Mouse (Mus musculus) T-helper 1 cell (primary cell): ENCODE results near the gene Tnk1.

Source experiments
- in situ Hi-C: fragments of 300-600 bp; cut with MboI, MseI; formaldehyde crosslinking; loops from one replicate; pipeline ENCODE4 v1.15.1; 2025; ENCODE audit warnings: high pct_unique_total_duplicates

Tnk1 gene

DNA sequence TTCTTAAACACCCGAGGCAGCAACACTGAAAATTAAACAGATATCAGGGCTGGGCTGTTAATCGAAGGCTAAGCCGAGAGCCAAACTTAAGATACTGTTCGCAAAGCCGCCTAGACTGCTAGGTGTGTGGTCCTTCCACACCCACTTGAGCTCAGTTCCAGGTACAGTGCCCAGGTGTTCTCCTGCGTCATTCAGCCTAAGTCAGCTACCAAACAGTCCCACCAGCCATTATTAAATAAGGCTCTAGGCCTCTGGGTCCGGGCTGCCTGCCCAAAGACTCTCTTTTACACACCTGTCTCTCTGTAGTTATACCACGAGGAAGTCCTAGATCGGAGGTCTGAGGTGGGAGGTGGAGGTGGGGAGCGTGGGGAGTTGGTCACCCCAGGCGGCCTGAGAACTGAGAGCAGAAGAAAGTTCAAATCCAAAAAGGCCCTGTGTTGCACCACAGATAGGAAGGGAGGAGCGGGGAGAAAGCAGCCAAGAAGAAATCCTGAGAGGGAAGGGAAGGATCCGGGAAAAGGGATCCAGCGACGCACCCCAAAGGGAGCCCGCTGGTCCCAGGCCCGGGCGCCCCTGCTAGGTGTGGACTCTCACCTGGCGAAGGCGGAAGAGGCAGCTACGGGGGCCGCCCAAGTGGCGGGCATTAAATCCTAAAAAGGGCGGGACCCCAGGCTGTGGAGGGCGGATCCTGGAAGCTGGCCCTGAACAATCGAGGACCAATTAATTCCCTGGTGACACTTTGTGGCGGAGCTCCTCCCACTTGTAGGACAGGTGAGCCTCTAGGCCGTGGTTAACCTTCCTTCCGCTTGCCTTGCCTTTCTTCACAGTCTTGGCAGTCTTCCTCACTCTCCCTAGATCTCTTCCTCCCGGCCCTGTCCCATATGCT lies at the start of gene Tnk1:
TSS of gene Tnk1 (minus strand) at position 618 of the 886 bp plus-strand sequence.
- in situ Hi-C loops = no loop called here

GRCm38 (mm10) chr11:69904311-69904710 lies 45.8 kb upstream of the Tnk1 start:
- in situ Hi-C loops = no loop called here

DNA sequence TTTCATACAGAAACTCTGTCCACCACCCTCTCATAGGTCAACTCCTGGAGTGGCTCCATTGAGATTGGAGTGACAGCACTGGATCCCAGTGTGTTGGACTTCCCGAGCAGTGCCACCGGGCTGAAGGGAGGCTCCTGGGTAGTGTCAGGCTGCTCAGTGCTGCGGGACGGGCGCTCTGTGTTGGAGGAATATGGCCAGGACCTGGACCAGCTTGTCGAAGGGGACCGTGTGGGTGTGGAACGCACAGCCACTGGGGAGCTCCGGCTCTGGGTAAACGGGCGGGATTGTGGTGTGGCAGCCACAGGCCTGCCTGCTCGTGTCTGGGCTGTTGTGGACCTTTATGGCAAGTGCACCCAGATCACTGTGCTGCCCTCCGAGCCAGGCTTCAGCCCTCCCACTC lies 44.4 kb upstream of the Tnk1 start:
- in situ Hi-C loops = no loop called here

GRCm38 (mm10) chr11:69901993-69902392 lies 43.5 kb upstream of the Tnk1 start:
- in situ Hi-C loops = no loop called here

DNA sequence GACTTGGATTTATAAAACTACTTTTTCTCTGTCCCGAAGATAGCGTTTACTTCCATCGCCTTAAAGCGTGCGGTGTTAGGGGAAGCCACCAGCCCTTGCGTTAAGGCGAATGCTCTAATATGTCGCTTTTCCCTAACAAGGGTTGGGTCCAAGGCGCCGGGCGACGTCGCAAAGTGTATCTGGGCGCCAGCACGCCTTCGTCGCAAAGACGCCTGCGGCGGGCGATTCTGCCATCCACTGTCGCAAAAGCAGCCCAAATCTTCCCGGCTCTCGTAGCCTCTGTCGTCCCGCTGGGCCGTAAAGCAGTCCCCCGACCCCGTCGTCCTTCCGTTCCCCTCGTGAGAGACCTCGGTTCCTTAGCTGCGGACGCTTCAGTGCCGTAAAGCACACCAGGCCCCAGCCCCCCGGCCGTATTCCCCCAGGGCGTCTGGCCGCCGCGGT lies 42.9 kb upstream of the Tnk1 start:
- in situ Hi-C loops = no loop called here

GRCm38 (mm10) chr11:69900471-69901405 lies 42.2 kb upstream of the Tnk1 start, which contains the start of the genes 2810408A11Rik and Neurl4:
TSS of gene 2810408A11Rik (minus strand) at chr11:69900987.
TSS of gene Neurl4 (plus strand) at chr11:69901072.
- in situ Hi-C loops = no loop called here

- in situ Hi-C loops = no loop called here
Measured at GRCm38 (mm10) chr11:69899870-69900269, 41.3 kb upstream of the Tnk1 start.

GRCm38 (mm10) chr11:69895291-69895690 lies 36.8 kb upstream of the Tnk1 start, which contains the start of gene Acap1:
TSS of gene Acap1 (minus strand) at chr11:69895539.
- in situ Hi-C loops = no loop called here

DNA sequence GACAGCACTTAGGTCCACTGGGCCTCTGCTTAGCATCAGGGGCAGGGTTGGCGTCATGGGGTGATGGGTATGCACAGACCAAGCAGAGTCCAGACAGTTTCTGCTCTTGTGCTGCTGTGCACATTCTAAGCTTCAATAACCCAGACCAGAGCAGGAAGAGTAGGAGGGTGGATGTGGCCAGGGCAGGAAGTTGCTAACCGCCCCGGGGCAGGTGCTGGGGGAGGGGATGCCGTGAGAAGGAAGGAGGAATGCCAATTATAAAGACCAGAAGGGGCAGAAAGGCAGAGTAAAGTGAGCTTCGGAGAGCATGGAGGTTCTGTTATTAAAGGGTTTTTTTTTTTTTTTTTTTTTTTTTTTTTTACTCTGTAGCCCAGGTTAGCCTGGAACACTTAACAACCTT lies 36.1 kb upstream of the Tnk1 start:
- in situ Hi-C loops = no loop called here

GRCm38 (mm10) chr11:69891482-69891881 lies 33.0 kb upstream of the Tnk1 start:
- in situ Hi-C loops = no loop called here

DNA sequence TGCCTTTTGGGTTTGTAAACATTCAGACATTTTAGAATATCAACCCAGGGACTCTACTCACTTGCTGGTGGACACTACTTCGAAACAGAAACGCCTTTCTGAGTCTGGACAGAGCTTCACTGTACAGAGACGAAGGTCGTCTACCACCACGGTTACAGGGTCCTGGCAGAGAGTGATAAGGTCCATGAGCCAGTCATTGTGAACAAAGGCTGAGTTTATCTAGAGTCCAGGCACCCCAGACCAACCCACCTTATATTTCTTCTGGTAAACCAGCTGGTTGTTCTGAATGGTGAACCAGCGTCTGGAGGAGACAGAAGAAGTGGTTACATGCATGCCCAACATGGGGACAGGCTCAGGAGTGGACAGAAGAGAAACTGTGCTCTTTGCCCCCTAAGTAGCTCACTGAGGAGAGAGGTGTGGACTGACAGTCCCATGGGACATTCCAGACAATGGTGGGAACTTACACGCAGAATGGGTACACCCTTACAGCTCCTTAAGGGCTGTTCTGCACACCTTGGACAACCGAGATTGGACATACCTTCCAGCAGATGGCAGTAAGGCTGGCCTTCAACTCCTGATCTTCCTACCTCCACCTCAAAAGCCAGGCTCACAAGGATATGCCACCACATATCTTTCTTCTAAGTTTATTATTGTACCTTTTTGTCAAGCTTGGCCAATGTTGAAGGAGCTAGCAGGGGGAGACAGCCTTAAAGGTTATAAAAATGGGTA lies 28.5 kb upstream of the Tnk1 start:
- in situ Hi-C loops = no loop called here

DNA sequence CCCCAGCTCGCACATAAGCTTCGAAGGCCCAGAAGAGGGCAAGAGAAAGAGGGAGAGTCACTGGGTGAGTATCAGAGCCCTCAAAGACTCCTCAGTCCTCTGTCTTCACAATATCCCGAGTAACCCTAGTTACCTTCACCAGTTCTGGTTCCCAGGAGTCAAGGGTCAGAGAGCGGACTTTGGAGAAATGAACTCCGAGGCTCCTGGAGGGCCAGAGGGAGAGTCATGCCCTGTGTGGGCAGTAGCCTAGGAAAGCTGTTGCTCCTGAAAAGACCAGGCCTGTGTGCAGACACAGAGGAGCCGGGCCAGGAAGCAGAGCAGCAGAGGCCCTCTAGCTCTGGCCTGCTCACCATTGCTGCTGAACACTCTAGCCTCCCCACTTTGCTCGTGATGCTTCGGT lies 26.1 kb upstream of the Tnk1 start:
- in situ Hi-C loops = no loop called here

DNA sequence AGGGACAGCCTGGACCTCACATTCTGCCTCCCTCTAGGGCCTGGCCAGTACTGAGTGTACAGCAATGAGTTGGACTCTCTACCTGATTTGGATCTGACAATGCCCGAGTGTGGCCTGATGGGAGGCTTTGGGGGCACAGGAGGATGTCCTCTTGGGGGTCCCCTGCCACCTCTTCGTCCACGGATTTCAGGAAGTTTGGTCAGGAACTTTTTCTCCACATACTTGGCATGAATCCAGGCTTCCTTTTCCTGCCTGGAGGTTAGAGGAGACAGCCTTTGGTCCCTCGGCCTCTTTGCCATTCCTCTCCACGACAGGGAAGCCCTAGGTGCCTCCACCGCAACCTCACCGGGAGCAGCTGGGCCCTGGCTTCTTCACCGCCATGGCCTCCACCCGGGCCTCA lies 25.7 kb upstream of the Tnk1 start:
- in situ Hi-C loops = no loop called here

GRCm38 (mm10) chr11:69883527-69884151 lies 25.1 kb upstream of the Tnk1 start:
- in situ Hi-C loops = no loop called here

- in situ Hi-C loops = no loop called here
Measured at GRCm38 (mm10) chr11:69883066-69883465, 24.5 kb upstream of the Tnk1 start.

- in situ Hi-C loops = no loop called here
Measured at GRCm38 (mm10) chr11:69881787-69882670, 23.5 kb upstream of the Tnk1 start.

DNA sequence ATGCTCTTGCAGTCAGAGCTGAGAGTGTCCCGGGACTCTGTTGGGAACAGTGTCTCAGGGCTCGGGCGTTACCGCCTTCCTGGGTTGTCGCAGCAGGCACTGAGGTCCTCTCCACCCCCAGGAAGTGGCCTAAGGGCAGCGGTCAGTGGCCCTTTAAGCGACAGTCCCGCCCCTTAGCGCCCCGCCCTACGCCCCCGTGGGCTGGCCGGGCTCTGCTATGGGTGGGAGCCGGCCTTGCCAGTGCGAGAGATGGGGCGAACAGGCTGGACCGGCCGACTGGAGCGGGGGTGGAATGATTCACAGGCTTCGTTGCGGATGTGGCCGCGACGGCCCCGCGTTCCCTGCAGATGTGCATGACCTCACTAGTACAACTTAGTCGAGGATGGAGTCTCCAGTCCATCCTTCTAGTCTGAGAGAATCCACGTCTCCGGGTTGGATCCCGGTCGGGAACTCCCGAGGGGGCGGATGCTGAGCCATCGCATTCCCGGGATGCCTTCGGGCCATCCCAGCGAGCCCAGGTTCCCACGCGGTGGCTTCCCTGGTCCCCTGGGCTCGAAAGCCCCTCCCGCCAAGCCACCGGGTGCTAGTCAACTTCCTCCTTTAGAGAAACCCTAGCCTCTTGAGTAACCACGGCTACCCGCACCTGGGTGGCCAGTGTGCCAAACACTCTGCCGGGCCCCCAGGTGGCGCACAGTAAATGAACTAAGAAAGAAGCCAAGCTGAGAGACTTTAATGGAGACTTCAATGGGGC lies 22.5 kb upstream of the Tnk1 start, which contains the start of gene Kctd11:
TSS of gene Kctd11 (minus strand) at position 554 of the 751 bp plus-strand sequence.
- in situ Hi-C loops = no loop called here

DNA sequence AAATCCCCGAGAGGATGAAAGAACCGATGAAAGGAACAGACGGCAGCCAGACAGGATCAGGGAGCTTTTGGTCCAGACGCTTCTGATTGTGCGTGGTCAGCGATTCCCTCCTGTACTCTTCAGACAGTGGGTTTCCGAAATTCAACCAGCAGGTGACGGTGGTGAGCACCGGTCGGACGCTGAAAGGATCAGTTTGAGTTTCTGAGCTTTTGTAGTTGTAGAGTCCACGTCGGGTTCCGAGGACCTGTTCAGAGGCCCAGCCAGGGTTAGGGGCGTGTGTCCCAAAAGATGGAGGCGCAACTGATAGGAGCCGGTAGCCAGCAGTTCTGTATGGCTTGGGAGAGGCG lies 21.9 kb upstream of the Tnk1 start:
- in situ Hi-C loops = no loop called here

- in situ Hi-C loops = loop anchor here (5.0 kb wide), 2 partner anchors 72 to 152 kb away; partner anchors contain the start of gene Tmem102
Measured at GRCm38 (mm10) chr11:69879711-69880110, 21.2 kb upstream of the Tnk1 start.
